Mouse (Mus musculus) urinary bladder, postnatal 4 days (tissue): ENCODE data around the gene Vmn1r27.

Experiments used
- DNase-seq, 2 experiments: peaks; one replicate each; pipeline ENCODE4 v3.0.0; 2021 to 2022; ENCODE audit warnings: low spot score in 2 of 2

Vmn1r27 gene

GRCm38 (mm10) chr6:58218721-58219120 lies at the start of gene Vmn1r27:
Gene Vmn1r27 (minus strand): TSS chr6:58218821.
- DNase-seq: no peak

- DNase-seq: no peak
Observed at GRCm38 (mm10) chr6:58261737-58262136, 43.1 kb upstream of the Vmn1r27 start, which contains the start of gene Vmn1r28. Gene Vmn1r28 (plus strand): TSS chr6:58262037.

- DNase-seq: no peak
Observed at GRCm38 (mm10) chr6:58216119-58216518, 2.5 kb downstream of the Vmn1r27 start.
